Mouse (Mus musculus) kidney, postnatal 25 days (tissue): ENCODE data around the gene Fam20a.

Experiments used
- DNase-seq, 2 experiments: peaks; one replicate each; pipeline ENCODE4 v3.0.0; 2021; ENCODE audit warnings: mixed read lengths in 2 of 2

Gene Fam20a

GRCm38 (mm10) chr11:109651566-109652024 lies 70.5 kb downstream of the Fam20a start:
- DNase-seq, result peak; percentile 48 to 74

- peak; percentile 95 to 98 for DNase-seq
Observed at GRCm38 (mm10) chr11:109650788-109651565, 71.1 kb downstream of the Fam20a start.

- peak; percentile 72 to 91 for DNase-seq
Observed at GRCm38 (mm10) chr11:109649975-109650701, 71.9 kb downstream of the Fam20a start.

GRCm38 (mm10) chr11:109649206-109649605 lies 72.9 kb downstream of the Fam20a start, which contains the start of gene Prkar1a:
Gene Prkar1a, plus strand, starts transcription at chr11:109649405.
- DNase-seq, result no peak

- peak in 1 of 2 experiments; percentile 59 for DNase-seq
Observed at GRCm38 (mm10) chr11:109648510-109648909, 73.6 kb downstream of the Fam20a start.

GRCm38 (mm10) chr11:109641498-109642222 lies 80.4 kb downstream of the Fam20a start:
- DNase-seq, result peak; percentile 55 to 78

- peak; percentile 45 to 59 for DNase-seq
Observed at GRCm38 (mm10) chr11:109635871-109636395, 86.1 kb downstream of the Fam20a start.

GRCm38 (mm10) chr11:109634928-109635327 lies 87.2 kb downstream of the Fam20a start:
- no peak for DNase-seq

- DNase-seq, result no peak
Observed at GRCm38 (mm10) chr11:109629021-109629521, 93.0 kb downstream of the Fam20a start.

GRCm38 (mm10) chr11:109628099-109628498 lies 94.0 kb downstream of the Fam20a start:
- no peak for DNase-seq

GRCm38 (mm10) chr11:109627648-109628047 lies 94.4 kb downstream of the Fam20a start:
- peak in 1 of 2 experiments; percentile 40 for DNase-seq

GRCm38 (mm10) chr11:109623238-109623637 lies 98.8 kb downstream of the Fam20a start:
- no peak for DNase-seq

GRCm38 (mm10) chr11:109622518-109623037 lies 99.5 kb downstream of the Fam20a start:
- DNase-seq, result peak; percentile 28 to 57

GRCm38 (mm10) chr11:109621183-109621582 lies 100.9 kb downstream of the Fam20a start:
- DNase-seq, result peak; percentile 51 to 83

- no peak for DNase-seq
Observed at GRCm38 (mm10) chr11:109620356-109620755, 101.7 kb downstream of the Fam20a start.
